Mouse (Mus musculus): ENCODE results near the gene Als2cr12.
"Not testable (repeated sequence)": the region's sequence is repeated elsewhere in the genome, so short reads cannot be mapped to it uniquely, and the experiment has no call there.

Als2cr12 gene

GRCm38 (mm10) chr1:58719356-58719945 is 23.7 kb upstream of the Als2cr12 start:
- no peak for DNase-seq (ENCODE audit: low spot score in 2 of 2)

- no peak for DNase-seq (ENCODE audit: low spot score in 2 of 2)
Observed at GRCm38 (mm10) chr1:58717589-58718270, 21.9 kb upstream of the Als2cr12 start.

GRCm38 (mm10) chr1:58716883-58717220 is 21.1 kb upstream of the Als2cr12 start:
- no peak for DNase-seq (ENCODE audit: low spot score in 2 of 2)

GRCm38 (mm10) chr1:58716162-58716882 is 20.5 kb upstream of the Als2cr12 start:
- no peak for DNase-seq (ENCODE audit: low spot score in 2 of 2)

GRCm38 (mm10) chr1:58715536-58715935 is 19.7 kb upstream of the Als2cr12 start:
- no peak for DNase-seq (ENCODE audit: low spot score in 2 of 2)

- no peak for DNase-seq (ENCODE audit: low spot score in 2 of 2)
Observed at GRCm38 (mm10) chr1:58714361-58714760, 18.6 kb upstream of the Als2cr12 start.

GRCm38 (mm10) chr1:58713893-58714231 is 18.1 kb upstream of the Als2cr12 start:
- no peak for DNase-seq (ENCODE audit: low spot score in 2 of 2)

- DNase-seq (ENCODE audit: low spot score in 2 of 2): peak in 1 of 2 experiments; percentile 32
Observed at GRCm38 (mm10) chr1:58713081-58713892, 17.5 kb upstream of the Als2cr12 start.

GRCm38 (mm10) chr1:58712076-58713061 is 16.6 kb upstream of the Als2cr12 start:
- DNase-seq (ENCODE audit: low spot score in 2 of 2): no peak

GRCm38 (mm10) chr1:58711365-58712016 is 15.7 kb upstream of the Als2cr12 start, which contains the start of gene Cflar:
Cflar (plus strand) TSS chr1:58711508.
- DNase-seq (ENCODE audit: low spot score in 2 of 2): peak in 1 of 2 experiments; percentile 23

GRCm38 (mm10) chr1:58710711-58711364 is 15.0 kb upstream of the Als2cr12 start:
- DNase-seq (ENCODE audit: low spot score in 2 of 2): no peak

GRCm38 (mm10) chr1:58710043-58710442 is 14.3 kb upstream of the Als2cr12 start:
- not testable (repeated sequence) for DNase-seq (ENCODE audit: low spot score in 2 of 2)

- not testable (repeated sequence) for DNase-seq (ENCODE audit: low spot score in 2 of 2)
Observed at GRCm38 (mm10) chr1:58700580-58701162, 4.9 kb upstream of the Als2cr12 start.

GRCm38 (mm10) chr1:58699988-58700387 is 4.2 kb upstream of the Als2cr12 start:
- no peak for DNase-seq (ENCODE audit: low spot score in 2 of 2)

GRCm38 (mm10) chr1:58698781-58699180 is 3.0 kb upstream of the Als2cr12 start:
- DNase-seq (ENCODE audit: low spot score in 2 of 2): no peak

GRCm38 (mm10) chr1:58697607-58698006 is 1.8 kb upstream of the Als2cr12 start:
- not testable (repeated sequence) for DNase-seq (ENCODE audit: low spot score in 2 of 2)

GRCm38 (mm10) chr1:58693696-58694095 is 2.1 kb downstream of the Als2cr12 start:
- DNase-seq (ENCODE audit: low spot score in 2 of 2): no peak

GRCm38 (mm10) chr1:58691718-58692117 is 4.1 kb downstream of the Als2cr12 start:
- not testable (repeated sequence) for DNase-seq (ENCODE audit: low spot score in 2 of 2)

- not testable (repeated sequence) for DNase-seq (ENCODE audit: low spot score in 2 of 2)
Observed at GRCm38 (mm10) chr1:58690834-58691488, 4.8 kb downstream of the Als2cr12 start.

Data from frontal cortex, postnatal 25 days (tissue).